Mouse (Mus musculus) heart, postnatal 25 days (tissue): ENCODE measurements around the gene Ptgdr2. TPM values are rescaled to one million over a fixed set of nuclear protein-coding genes. Genes with fewer than 3 reads are reported as not detected.

Source experiments
- DNase-seq: peaks from one replicate; pipeline ENCODE4 v3.0.0; 2022; ENCODE audit warnings: low spot score
- intact Hi-C: fragments of 180-260 bp; cut with DNase I; formaldehyde crosslinking; loops from one replicate; pipeline ENCODE4 v1.15.1; 2025
- total RNA-seq, 2 experiments: library from RNA; stranded (reverse); gene quantifications; 2 replicates each; pipeline ENCODE4 v1.2.3; 2021

Gene Ptgdr2
- total RNA-seq, 2 experiments from 2014 or later, result 0.08 TPM; not detected in 1

DNA sequence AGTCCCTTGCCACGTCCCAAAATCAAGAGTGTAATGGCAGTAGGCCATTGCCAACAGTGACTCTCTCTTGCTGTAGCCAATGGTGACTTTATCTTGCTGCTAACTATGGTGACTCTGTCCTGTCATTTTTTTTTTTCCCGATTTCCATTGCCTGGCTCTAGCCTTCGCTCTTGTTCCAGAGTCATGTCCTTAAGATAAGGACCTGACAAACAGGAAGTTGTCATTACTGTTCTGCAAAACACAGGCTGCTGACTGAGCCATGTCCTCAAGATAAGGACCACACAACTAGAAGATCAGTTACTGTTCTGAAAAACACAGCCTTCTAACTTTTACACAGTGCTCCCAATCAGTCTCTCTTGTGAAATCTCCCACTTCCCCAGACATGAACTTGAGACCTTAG, 33.5 kb downstream of the Ptgdr2 start:
- intact Hi-C loops, result no loop called here

DNA sequence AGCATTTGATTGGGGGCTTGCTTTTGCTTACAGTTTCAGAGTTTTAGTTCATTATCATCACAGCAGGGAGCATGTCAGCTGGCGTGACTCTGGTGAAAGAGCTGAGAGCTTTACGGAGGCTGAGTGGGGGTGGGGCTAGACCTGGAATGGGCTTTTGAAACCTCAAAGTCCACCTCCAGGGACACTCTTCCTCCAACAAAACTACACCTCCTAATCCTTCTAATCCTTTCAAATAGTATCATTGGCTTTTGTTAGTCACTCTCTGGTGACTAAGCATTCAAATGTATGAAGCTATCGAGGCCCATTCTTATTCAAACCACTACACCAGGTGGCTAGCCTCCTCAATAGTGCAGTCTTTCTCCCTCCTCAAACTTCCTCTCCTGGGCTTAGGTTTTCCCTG, 35.7 kb downstream of the Ptgdr2 start:
- intact Hi-C loops, result no loop called here
- DNase-seq, result no peak

More for the DNA sequence above, 33.5 kb downstream of the Ptgdr2 start:
- no peak for DNase-seq

DNA sequence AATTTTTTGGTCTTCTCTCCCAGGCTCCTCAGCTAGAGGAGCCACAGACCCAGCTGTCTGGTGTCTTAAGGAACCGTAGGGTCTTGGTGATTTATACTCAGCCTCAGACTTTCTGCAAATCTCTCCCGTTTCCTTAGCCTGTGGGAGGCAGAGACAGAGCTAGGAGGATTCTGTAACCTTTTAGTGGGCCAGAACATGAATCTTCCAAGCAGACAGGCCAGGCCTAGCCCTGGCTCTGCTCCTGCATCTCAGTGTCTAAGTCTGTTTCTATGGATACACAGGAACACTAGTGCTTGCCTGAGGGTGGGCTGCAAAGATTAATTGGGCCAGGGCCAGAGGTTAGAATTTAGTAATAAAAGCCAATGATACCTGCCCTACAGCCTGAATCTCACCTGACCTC, 36.2 kb downstream of the Ptgdr2 start:
- DNase-seq, result no peak
- intact Hi-C loops, result no loop called here

DNA sequence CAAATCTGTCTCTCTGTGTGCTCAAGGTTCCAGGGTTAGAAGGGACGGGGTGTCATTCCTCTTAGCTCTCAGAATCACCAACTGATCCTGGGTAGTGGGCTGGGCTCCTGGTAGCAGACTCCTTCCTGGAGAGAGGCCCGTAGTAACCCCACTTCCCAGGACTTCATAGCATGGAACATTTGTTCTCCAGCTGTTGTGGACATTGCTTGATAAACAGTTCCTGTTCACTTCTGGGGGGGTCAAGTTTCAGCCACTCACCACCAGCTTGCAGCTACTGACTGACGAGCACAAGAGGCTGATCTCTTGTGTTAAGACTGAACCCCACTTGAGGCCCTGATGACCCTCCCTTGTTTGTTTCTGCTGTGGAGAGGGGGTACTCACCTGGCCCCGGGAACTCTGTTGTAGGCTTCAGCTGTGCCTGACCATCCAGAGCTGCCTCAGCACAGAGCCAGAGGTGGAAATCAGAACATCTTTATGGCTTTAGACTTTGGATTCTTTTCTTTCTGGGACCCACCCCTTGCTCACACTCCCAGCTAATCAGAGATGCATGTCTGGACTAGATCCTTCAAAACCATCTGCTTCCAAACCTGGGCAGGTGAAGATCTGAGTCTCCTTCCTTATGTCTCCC, 37.4 kb downstream of the Ptgdr2 start, which contains the start of gene Ms4a10:
Gene Ms4a10 (minus strand): TSS at position 433 of the 628 bp plus-strand sequence.
- no peak for DNase-seq
- intact Hi-C loops, result no loop called here

DNA sequence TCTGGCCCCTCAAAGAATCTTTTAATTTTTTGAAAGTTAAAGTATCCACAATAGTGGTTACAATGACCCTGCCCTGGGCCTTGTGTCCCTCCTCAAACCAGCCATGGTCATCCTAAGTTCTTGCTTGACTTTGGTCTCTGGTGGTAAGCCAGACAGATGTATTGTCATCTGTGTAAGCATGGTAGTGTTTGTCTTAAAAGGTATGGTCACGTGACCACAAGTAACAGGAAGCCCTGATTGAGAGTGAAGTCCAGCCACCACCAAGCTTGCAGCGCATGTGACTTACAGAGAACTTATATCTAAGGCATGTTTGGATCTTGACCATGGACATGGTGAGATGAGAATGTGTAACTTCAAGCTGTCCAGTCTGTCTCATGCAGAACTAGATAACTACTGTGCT, 38.2 kb downstream of the Ptgdr2 start:
- no peak for DNase-seq
- intact Hi-C loops, result loop anchor here (5.0 kb wide), 1 partner anchor 308 kb away; no protein-coding TSS in a partner anchor

DNA sequence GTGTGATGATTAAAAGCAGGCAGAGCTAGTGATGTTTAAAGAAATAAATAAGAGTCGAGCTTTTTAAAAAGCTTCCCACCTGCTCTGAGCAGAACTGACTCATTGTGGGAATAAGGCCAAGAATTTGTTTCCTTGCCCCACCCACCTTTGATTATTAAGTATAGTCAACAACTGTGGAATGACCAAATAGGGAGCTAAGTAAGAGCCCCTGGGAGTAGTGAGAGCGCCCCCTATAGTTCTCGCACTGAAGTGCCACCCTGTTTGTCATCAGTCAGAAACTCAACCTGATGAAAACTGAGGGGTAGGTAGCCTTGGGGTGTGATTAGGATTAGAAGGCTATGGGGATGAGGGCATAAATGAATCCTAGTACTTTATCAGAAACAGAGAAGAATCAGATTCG, 39.4 kb downstream of the Ptgdr2 start:
- no peak for DNase-seq
- intact Hi-C loops, result loop anchor here (5.0 kb wide), 1 partner anchor 309 kb away; no protein-coding TSS in a partner anchor

DNA sequence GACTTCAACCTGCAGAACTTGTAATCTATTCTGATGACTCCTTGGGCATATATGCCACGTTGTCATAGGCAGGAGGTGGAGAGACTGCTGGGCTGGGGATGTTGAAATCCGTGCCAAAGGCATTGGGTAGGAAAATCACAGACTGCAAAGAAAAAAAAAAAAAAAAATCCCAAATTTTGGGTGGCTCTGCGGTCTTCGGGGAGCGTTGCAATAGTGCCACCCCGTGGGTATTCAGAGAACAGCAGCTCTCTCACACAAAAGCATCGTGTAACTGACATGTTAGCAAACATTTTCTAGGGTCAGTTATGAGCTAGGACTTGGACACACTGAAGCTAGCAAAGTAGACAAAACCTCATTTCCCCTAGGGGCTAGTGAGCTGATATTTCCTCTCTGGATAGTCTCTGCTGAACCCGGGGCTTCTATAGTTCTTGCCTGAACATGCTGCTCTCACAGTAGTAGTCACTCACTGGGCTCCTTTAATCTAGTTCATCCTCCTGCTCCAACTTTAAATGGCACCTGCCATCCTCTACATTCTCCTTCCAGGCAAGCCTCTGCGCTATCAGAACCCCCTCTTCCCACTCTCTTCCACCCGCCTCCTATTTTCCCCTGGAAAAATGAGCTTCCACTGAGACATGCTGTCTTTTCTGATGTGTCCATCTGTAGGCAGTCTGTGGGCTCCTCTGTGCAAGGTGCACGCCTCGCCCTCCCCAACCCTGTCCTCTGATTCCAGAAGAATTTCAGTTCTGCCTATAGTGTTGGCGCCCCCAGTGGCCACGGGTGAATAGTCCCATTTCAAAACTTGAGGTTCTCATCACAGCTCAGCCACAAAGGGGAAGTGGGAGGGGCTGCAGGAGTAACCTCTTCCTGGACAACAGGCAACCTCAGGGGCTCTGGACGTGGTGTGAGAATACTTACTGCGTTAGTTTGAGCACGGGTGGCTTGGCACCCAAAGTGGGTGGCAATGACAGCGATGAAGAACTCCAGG, 42.5 kb downstream of the Ptgdr2 start:
- intact Hi-C loops, result loop anchor here (5.0 kb wide), 1 partner anchor 312 kb away; no protein-coding TSS in a partner anchor
- DNase-seq, result peak; percentile 67

DNA sequence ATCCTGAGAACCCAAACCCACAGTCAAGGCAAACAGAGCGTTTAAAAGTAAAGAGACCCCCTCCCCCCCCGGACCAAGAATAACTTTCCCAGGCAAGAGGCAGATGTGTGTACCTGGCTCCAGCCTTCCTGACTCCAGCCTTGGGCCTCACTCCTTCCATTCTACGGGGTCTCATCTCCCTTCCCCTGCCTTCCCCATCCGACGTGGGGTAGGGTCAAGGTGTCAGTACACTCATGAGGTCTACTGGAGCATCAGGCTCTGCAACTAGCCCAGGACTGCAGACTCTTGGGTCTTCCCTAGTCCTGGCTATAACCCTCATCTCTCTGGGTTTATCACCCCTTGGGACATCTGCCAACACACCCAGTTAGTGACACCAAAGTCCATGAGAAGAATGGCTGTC, 43.2 kb downstream of the Ptgdr2 start:
- DNase-seq, result no peak
- intact Hi-C loops, result no loop called here

DNA sequence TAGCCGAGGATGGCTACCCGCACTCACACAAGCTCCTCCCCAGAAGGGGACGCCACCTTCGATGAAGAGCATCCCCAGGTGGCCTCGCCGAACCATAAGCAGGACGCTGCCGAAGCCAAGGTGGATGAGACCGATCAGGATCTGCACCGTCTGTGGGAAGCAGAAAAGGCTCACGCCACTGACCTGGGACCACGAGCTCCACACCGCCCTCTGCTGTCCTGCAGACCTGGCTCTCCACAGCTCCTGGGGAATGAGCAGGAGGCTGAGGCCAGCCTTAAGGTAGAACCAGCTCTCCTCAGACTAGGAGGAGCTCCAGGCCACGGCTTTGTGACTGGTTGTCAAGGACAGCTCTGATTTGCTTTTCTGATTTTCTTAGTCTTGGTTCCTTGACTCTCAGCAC, 46.2 kb downstream of the Ptgdr2 start:
- intact Hi-C loops, result no loop called here
- DNase-seq, result no peak

DNA sequence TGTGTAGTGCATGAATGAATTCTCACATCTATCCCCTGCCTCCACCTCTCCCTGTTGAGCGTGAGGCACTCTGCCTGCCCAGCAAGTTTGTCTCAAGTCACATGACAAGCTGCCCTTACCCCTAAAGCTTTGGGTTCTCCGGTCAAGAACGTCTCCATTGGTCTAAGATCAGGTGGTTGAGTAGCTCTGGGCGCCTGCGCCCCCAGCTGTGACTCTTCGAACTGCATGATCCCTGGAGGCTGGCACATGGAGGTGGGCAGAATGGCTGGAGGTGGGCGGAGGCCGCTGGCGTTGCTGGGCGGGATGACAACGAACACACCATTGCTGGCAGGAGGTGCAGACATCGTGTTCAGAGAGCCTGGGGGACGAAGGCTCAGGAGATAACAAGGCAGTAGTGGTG, 47.6 kb downstream of the Ptgdr2 start:
- intact Hi-C loops, result no loop called here
- no peak for DNase-seq

DNA sequence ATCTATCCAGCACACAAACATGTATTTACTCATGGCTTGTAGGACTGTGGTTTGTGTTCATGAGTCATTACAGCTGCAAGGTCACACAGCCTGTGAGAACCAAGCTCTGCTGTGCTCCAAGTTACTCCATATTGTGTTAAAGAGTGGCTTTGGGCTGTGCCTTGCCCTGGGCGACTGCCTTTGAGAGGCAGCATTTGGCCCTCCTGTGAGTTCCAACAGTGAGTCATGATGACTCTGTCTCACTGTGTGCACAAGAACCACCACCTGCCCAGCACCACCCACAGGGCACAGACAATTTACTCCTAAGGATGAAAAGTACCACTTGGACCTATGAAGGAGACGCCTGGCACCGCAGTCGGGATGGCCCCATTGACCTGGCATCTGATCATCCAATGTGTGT, 48.9 kb downstream of the Ptgdr2 start:
- no peak for DNase-seq
- intact Hi-C loops, result no loop called here

DNA sequence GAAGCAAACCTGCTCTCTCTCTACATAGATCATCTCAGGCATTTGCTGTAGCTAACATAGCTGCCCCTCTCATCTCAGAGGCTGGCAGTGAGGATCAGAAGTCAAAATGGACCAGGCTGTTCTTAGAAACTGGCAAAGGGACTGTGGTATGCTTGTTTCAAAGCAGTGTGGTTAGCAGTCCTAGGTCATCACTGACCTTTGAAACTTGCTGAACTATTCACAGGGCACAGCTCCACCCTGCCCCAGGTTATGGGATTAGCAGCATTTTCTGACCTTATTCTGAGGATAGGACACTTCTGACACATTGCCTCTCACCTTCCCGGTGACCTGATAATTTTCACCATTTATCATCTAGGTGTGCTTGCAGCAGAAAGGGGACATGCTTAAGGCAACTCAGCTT, 51.6 kb downstream of the Ptgdr2 start:
- intact Hi-C loops, result no loop called here
- DNase-seq, result no peak

DNA sequence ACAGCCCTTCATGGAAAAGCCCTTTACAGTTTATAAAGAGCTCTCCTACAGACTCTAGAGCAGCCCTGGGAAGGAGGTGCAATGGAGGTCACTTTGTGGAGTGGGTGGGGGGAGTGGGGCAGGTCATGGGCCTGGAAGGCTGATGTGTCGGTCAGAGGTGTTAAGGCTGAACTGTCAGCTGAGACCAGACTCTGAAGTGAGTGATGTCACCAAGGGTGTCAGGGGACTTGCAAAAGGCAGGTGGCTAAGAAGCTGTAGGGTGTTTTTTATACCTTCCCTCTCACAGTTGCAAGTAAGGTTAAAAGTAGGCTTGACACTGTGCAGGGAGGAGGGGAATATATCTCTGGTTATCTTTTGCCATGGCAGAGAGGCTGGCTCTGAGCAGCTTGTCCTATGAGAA, 53.8 kb downstream of the Ptgdr2 start:
- intact Hi-C loops, result no loop called here
- no peak for DNase-seq

DNA sequence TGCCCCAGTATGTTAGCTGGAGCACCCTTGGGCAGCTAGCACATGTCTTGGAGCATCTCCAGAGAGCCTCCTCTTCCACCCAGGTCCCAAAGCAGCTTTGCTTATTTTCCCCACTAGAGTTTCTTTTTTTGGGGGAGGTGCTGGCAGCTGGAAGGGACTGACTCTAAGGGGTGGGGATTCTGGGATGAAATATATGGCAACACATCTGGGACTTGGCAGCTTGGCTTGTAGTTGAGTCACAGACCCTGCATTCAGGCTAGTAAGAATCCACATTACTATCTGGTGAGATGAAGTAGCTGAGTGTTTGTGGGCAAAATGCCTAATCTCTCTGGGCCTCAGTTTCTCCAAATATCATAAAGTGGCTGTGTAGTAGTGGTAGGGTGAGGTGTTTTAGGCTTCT, 55.0 kb downstream of the Ptgdr2 start:
- intact Hi-C loops, result no loop called here
- no peak for DNase-seq

Other genes with a start within 250 kb of the Ptgdr2 start
- gene Vps37c, start 248.4 kb upstream of the Ptgdr2 start, total RNA-seq, result 10 to 100 TPM; 21.1 to 21.8 TPM
- gene Cd5, start 198.2 kb upstream of the Ptgdr2 start, total RNA-seq, result under 1 TPM; 0.34 to 0.48 TPM
- gene Cd6, start 107.1 kb upstream of the Ptgdr2 start, total RNA-seq, result under 1 TPM; 0.16 to 0.36 TPM
- 1 to 10 TPM; 2.1 to 2.2 TPM for gene Slc15a3, start 97.4 kb upstream of the Ptgdr2 start, total RNA-seq
- 10 to 100 TPM; 15.6 to 17.9 TPM for gene Tmem132a, start 67.2 kb upstream of the Ptgdr2 start, total RNA-seq
- 10 to 100 TPM; 82.8 to 87.8 TPM for gene Tmem109, start 55.2 kb upstream of the Ptgdr2 start, total RNA-seq
- gene Prpf19, start 41.9 kb upstream of the Ptgdr2 start, total RNA-seq, result 100 to 1,000 TPM; 213 to 229 TPM
- gene Zp1, start 16.5 kb upstream of the Ptgdr2 start, total RNA-seq, result not detected
- gene Ccdc86, start 12.1 kb downstream of the Ptgdr2 start, total RNA-seq, result 1 to 10 TPM; 5.7 to 6.2 TPM
- not detected for gene Ms4a10, start 37.5 kb downstream of the Ptgdr2 start, total RNA-seq
- not detected for gene Ms4a15, start 56.1 kb downstream of the Ptgdr2 start, total RNA-seq
- not detected for gene Ms4a18, start 80.9 kb downstream of the Ptgdr2 start, total RNA-seq
- gene Ms4a8a, start 143.9 kb downstream of the Ptgdr2 start, total RNA-seq, result 1 to 10 TPM; 1.2 to 1.8 TPM
- gene 1700017D01Rik, start 193.7 kb downstream of the Ptgdr2 start, total RNA-seq, result not detected
- not detected for gene 1700025F22Rik, start 228.2 kb downstream of the Ptgdr2 start, total RNA-seq